ENCODE assay signal across 17 mouse cellular contexts in the genomic region with DNA sequence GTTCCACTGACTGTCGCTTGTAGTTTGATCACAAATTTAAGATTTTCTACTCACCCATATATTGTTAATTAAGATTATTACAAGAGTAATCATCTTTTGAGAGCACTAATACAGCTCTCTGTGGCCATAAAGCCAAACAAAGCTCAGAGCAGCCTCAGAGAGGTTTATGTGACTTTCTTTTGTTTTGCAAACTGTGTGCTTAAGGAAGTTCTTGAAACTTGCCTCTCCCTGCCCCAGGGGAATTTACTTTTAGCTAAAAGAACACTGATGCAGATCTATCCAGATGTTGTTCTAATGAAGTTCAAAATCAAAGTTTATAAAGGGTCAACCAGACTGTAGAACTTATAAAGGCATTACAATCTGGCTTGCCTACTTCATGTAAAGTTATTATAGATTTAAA. TPM values are rescaled to one million over a fixed set of nuclear protein-coding genes. Genes with fewer than 3 reads are reported as not detected.
"Had no signal": no experiment of that assay in that cellular context is flagged by ENCODE, and none has a peak within 500 bp of the region (broad histone marks: within the 10 kb centered on the region; RNA-seq: fewer than 3 reads in every experiment).

No protein-coding gene starts in this region.

RNA-seq across cellular contexts. Expression of a gene that starts 58.4 kb away (rescaled TPM):
- total RNA-seq: heart, postnatal 10 days; heart, postnatal 14 days; heart, postnatal 25 days; heart, postnatal 36 days; heart, postnatal 4 days; hematopoietic stem cell, adult 5-6 weeks; hindbrain, postnatal 0 days; layer of hippocampus, adult 18-20 months; layer of hippocampus, adult 2 months; layer of hippocampus, adult 8-10 months; layer of hippocampus, postnatal 10 days; layer of hippocampus, postnatal 14 days; layer of hippocampus, postnatal 25 days; layer of hippocampus, postnatal 36 days; left cerebral cortex, adult 18-20 months; left cerebral cortex, adult 2 months; left cerebral cortex, adult 8-10 months had no signal
